Mouse (Mus musculus) left cerebral cortex, adult 8-10 months (tissue): ENCODE measurements around the gene Rbl1. TPM values are rescaled to one million over a fixed set of nuclear protein-coding genes. Genes with fewer than 3 reads are reported as not detected.

Experiments used
- total RNA-seq, 4 experiments: library from RNA; stranded (reverse); gene quantifications; 2 replicates each; pipeline ENCODE4 v1.2.4; 2022

Rbl1 gene
- total RNA-seq, 4 experiments from 2014 or later = 1.5 to 2.2 (median 1.9) TPM

Other genes starting within 250 kb of the Rbl1 start
- 100 to 1,000 TPM; 434 to 522 (median 478) TPM for gene Ndrg3, start 212.5 kb downstream of the Rbl1 start, total RNA-seq
- 1 to 10 TPM; 5.7 to 8.4 (median 7.2) TPM for gene Dsn1, start 197.4 kb downstream of the Rbl1 start, total RNA-seq
- gene Soga1, start 125.3 kb downstream of the Rbl1 start, total RNA-seq = 10 to 100 TPM; 19.4 to 25.6 (median 22.0) TPM
- not detected for gene Tldc2, start 117.5 kb downstream of the Rbl1 start, total RNA-seq
- gene Samhd1, start 69.3 kb downstream of the Rbl1 start, total RNA-seq = 10 to 100 TPM; 12.8 to 17.0 (median 14.9) TPM
- gene Rpn2, start 74.5 kb upstream of the Rbl1 start, total RNA-seq = 100 to 1,000 TPM; 141 to 150 (median 144) TPM
- gene Mroh8, start 75.0 kb upstream of the Rbl1 start, total RNA-seq = 1 to 10 TPM; 1.1 to 1.6 (median 1.4) TPM
- under 1 TPM in 1 of 4 experiments, not detected in 3; 0.83 TPM for gene Ghrh, start 143.0 kb upstream of the Rbl1 start, total RNA-seq
- gene Manbal, start 163.1 kb upstream of the Rbl1 start, total RNA-seq = 10 to 100 TPM; 60.3 to 66.1 (median 63.8) TPM
- gene Src, start 213.9 kb upstream of the Rbl1 start, total RNA-seq = 100 to 1,000 TPM; 107 to 122 (median 115) TPM